In the genomic region with DNA sequence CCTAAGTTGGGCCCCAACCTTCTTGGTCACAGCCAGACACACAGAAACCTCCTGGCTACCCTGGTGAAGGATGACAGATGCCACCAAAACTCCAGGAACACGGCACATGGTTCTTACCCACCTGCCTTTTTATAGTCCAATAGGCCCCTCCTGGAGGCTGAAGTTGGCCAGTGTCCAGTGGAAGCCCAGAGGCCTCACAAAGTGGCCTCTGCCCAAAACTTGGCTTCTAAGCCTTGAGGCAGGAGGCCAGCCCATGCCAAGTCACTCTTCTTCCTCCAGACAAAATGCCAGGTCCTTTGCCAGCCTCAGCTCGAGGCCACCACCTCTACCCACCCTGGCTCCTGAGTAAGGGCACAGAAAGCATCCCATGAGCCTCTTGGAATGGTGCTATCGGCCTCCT, we compare ENCODE assay signal across 32 mouse cellular contexts.
DNase-seq lines count a peak whose midpoint lies in the region; ATAC-seq and TF ChIP-seq lines count a peak whose summit lies in the region.
"Had no signal": no experiment of that assay in that cellular context is flagged by ENCODE, and none has a peak within 500 bp of the region (broad histone marks: within the 10 kb centered on the region; RNA-seq: fewer than 3 reads in every experiment).

No protein-coding gene starts in this region.

- H3K4me1 ChIP-seq in forebrain, embryonic 10.5 days, result peaks cover 8% of the 10 kb centered on the region
- H3K4me1 ChIP-seq in forebrain, postnatal 0 days (ENCODE audit: insufficient read depth), result no peaks in the 10 kb centered on the region
- peaks cover 15% of the 10 kb centered on the region for H3K4me1 ChIP-seq in limb, embryonic 10.5 days
- H3K4me1 ChIP-seq: forebrain, embryonic 12.5 days; hindbrain, embryonic 15.5 days had no signal

- intact Hi-C loops in left cerebral cortex, postnatal 4 days (cut with DNase I), result no loop called here
- intact Hi-C loops in left cerebral cortex, postnatal 36 days (cut with DNase I), result no loop called here

- TF ChIP-seq CTCF in forebrain, postnatal 0 days (IDR thresholded peaks at IDR 0.05; ENCODE audit: low read depth), result no peak

- no peak overlapping the region for H3K4me3 ChIP-seq in forebrain, embryonic 10.5 days
- H3K4me3 ChIP-seq in forebrain, postnatal 0 days (ENCODE audit: low read depth, low read length), result no peak overlapping the region
- no peak overlapping the region for H3K4me3 ChIP-seq in limb, embryonic 10.5 days
- H3K4me3 ChIP-seq: erythroblast, embryonic 14.5 days; forebrain, embryonic 12.5 days; heart, embryonic 15.5 days; hindbrain, embryonic 10.5 days; hindbrain, embryonic 15.5 days; kidney, embryonic 15.5 days; liver, embryonic 15.5 days; myocyte; neural tube, embryonic 12.5 days had no signal

- peak overlapping the region; percentile 4; the same call in 1 of the 2 replicates for H3K27ac ChIP-seq in forebrain, embryonic 10.5 days
- no peak overlapping the region for H3K27ac ChIP-seq in forebrain, postnatal 0 days (ENCODE audit: low read depth, low read length)
- peak overlapping the region; percentile 27; the same call in 1 of the 2 replicates for H3K27ac ChIP-seq in limb, embryonic 10.5 days
- H3K27ac ChIP-seq: forebrain, embryonic 12.5 days; heart, embryonic 15.5 days; hindbrain, embryonic 10.5 days; hindbrain, embryonic 15.5 days; kidney, embryonic 15.5 days; liver, embryonic 15.5 days; neural tube, embryonic 12.5 days; stomach, postnatal 0 days had no signal

- DNase-seq in forebrain, embryonic 10.5 days (ENCODE audit: extremely low spot score, low spot score), result no peak
- DNase-seq in forebrain, postnatal 0 days, result no peak
- peak; percentile 66 for DNase-seq in left cerebral cortex, postnatal 4 days
- DNase-seq in left cerebral cortex, postnatal 36 days (ENCODE audit: low spot score in 2 of 2), result no peak
- peak; percentile 73 for DNase-seq in cerebellum, adult 9-11 months
- no peak for DNase-seq in limb, embryonic 10.5 days (ENCODE audit: low spot score)
- no peak for DNase-seq in gastrocnemius, postnatal 25 days
- no peak for DNase-seq in adrenal gland, adult 8-10 months
- DNase-seq: adrenal gland, postnatal 14 days; gastrocnemius, postnatal 36 days; heart, adult 18-20 months; kidney, adult 11 months; kidney, postnatal 25 days; lung, embryonic 14.5 days; lung, postnatal 14 days; right cerebral cortex, adult 18-20 months; thymus, adult 18-20 months; thymus, postnatal 4 days had no signal

- no peak for ATAC-seq in forebrain, postnatal 0 days
- ATAC-seq: inflammation-experienced regulatory T-cells, adult 6 months; midbrain, embryonic 16.5 days had no signal

- 81% methylated on average over 3 of the region's 3 CpGs for WGBS in forebrain, embryonic 10.5 days
- 62% methylated on average over 3 of the region's 3 CpGs for WGBS in forebrain, postnatal 0 days
- 83% methylated on average over 3 of the region's 3 CpGs for WGBS in limb, embryonic 10.5 days

- no peaks in the 10 kb centered on the region for H3K9me3 ChIP-seq in forebrain, embryonic 10.5 days
- H3K9me3 ChIP-seq in forebrain, postnatal 0 days (ENCODE audit: low read length), result no peaks in the 10 kb centered on the region
- no peaks in the 10 kb centered on the region for H3K9me3 ChIP-seq in limb, embryonic 10.5 days (replicated peaks)
- H3K9me3 ChIP-seq: forebrain, embryonic 12.5 days; heart, embryonic 15.5 days; hindbrain, embryonic 10.5 days; hindbrain, embryonic 15.5 days; kidney, embryonic 15.5 days; liver, embryonic 15.5 days; neural tube, embryonic 12.5 days had no signal

- no peaks in the 10 kb centered on the region for H3K27me3 ChIP-seq in forebrain, embryonic 10.5 days (ENCODE audit: poor library complexity, severe bottlenecking)
- H3K27me3 ChIP-seq in forebrain, postnatal 0 days (ENCODE audit: insufficient read depth, low read length), result no peaks in the 10 kb centered on the region
- no peaks in the 10 kb centered on the region for H3K27me3 ChIP-seq in limb, embryonic 10.5 days (ENCODE audit: low read depth, poor library complexity, severe bottlenecking)
- H3K27me3 ChIP-seq: forebrain, embryonic 12.5 days; heart, embryonic 15.5 days; hindbrain, embryonic 15.5 days; kidney, embryonic 15.5 days; liver, embryonic 15.5 days; neural tube, embryonic 12.5 days; Patski had no signal

- H3K4me2 ChIP-seq in forebrain, postnatal 0 days (ENCODE audit: low read depth), result no peak overlapping the region
- H3K4me2 ChIP-seq: forebrain, embryonic 12.5 days; heart, embryonic 15.5 days; hindbrain, embryonic 15.5 days; kidney, embryonic 15.5 days; liver, embryonic 15.5 days; lung, embryonic 14.5 days; midbrain, embryonic 11.5 days; neural tube, embryonic 12.5 days had no signal

- no peaks in the 10 kb centered on the region for H3K36me3 ChIP-seq in forebrain, embryonic 10.5 days (replicated peaks)
- H3K36me3 ChIP-seq in forebrain, postnatal 0 days (ENCODE audit: insufficient read depth), result no peaks in the 10 kb centered on the region; the same call in 1 of the 2 replicates
- H3K36me3 ChIP-seq in limb, embryonic 10.5 days, result no peaks in the 10 kb centered on the region
- H3K36me3 ChIP-seq: forebrain, embryonic 12.5 days; heart, embryonic 15.5 days; hindbrain, embryonic 10.5 days; hindbrain, embryonic 15.5 days; kidney, embryonic 15.5 days; liver, embryonic 15.5 days; neural tube, embryonic 12.5 days had no signal

- no peak overlapping the region for H3K9ac ChIP-seq in forebrain, postnatal 0 days
- H3K9ac ChIP-seq: forebrain, embryonic 12.5 days; heart, embryonic 15.5 days; hindbrain, embryonic 15.5 days; kidney, embryonic 15.5 days; liver, embryonic 15.5 days; lung, embryonic 14.5 days; neural tube, embryonic 12.5 days had no signal

Comparison
In these comparisons a context has a peak if more than half of its experiments do, and no peak if none do; other contexts are left out.
1. DNase-seq: peak in left cerebral cortex, postnatal 4 days (single experiment) and cerebellum, adult 9-11 months (single experiment); none in forebrain, embryonic 10.5 days (single experiment), forebrain, postnatal 0 days (single experiment), left cerebral cortex, postnatal 36 days (0 of 2), limb, embryonic 10.5 days (single experiment), gastrocnemius, postnatal 25 days (single experiment) and adrenal gland, adult 8-10 months (single experiment).